Mouse (Mus musculus) hindbrain, embryonic 13.5 days (tissue): Measurements from ENCODE around the gene Ptms. TPM values are rescaled to one million over a fixed set of nuclear protein-coding genes. Genes with fewer than 3 reads are reported as not detected.

Source experiments
- ATAC-seq: fragments of 200-750 bp; cut with Nextera tagmentation; 2 replicates; pipeline ENCODE4 v1.8.0; 2017; ENCODE audit warnings: moderate TSS enrichment; ENCODE audit not compliant: low FRiP score
- H3K27ac ChIP-seq: fragments of 300-500 bp; sonication (generic); 2 replicates; pipeline ENCODE4 v1.5.1; 2015; ENCODE audit warnings: inconsistent platforms, mild to moderate bottlenecking, moderate library complexity
- H3K27me3 ChIP-seq: fragments of 300-500 bp; sonication (generic); 2 replicates; pipeline ENCODE4 v1.6.1; 2015; ENCODE audit warnings: mild to moderate bottlenecking, inconsistent platforms
- H3K36me3 ChIP-seq: fragments of 300-500 bp; sonication (generic); 2 replicates; pipeline ENCODE4 v1.6.1; 2015; ENCODE audit warnings: mild to moderate bottlenecking, inconsistent platforms
- H3K4me1 ChIP-seq: fragments of 300-500 bp; sonication (generic); replicated peaks from 2 replicates; pipeline ENCODE4 v1.6.1; 2015; ENCODE audit warnings: inconsistent platforms
- H3K4me2 ChIP-seq: fragments of 300-500 bp; sonication (generic); 2 replicates; pipeline ENCODE4 v1.6.1; 2015; ENCODE audit warnings: inconsistent platforms, mild to moderate bottlenecking, moderate library complexity
- H3K4me3 ChIP-seq: fragments of 300-500 bp; sonication (generic); 2 replicates; pipeline ENCODE4 v1.5.1; 2015; ENCODE audit warnings: mild to moderate bottlenecking, inconsistent platforms
- H3K9ac ChIP-seq: fragments of 300-500 bp; sonication (generic); 2 replicates; pipeline ENCODE4 v1.6.1; 2015; ENCODE audit warnings: mild to moderate bottlenecking, inconsistent platforms
- H3K9me3 ChIP-seq: fragments of 300-500 bp; sonication (generic); 2 replicates; pipeline ENCODE4 v1.6.1; 2016; ENCODE audit warnings: inconsistent platforms
- WGBS: fragments of 180-500 bp; shearing (Covaris S2); methylation state at CpG from one replicate; pipeline ENCODE4 v1.1.7; 2015; 5-methylcytosine and 5-hydroxymethylcytosine counted together
- polyA plus RNA-seq: library from polyadenylated mRNA; unstranded; fragments of >200 nt; fragmentation: Nextera tagmentation; extraction: Ambion mirVana; gene quantifications from 2 replicates; pipeline ENCODE4 v1.2.1, GENCODE M21; 2015

Ptms gene
- polyA plus RNA-seq, 1 experiment from 2014 or later = 801 TPM

DNA sequence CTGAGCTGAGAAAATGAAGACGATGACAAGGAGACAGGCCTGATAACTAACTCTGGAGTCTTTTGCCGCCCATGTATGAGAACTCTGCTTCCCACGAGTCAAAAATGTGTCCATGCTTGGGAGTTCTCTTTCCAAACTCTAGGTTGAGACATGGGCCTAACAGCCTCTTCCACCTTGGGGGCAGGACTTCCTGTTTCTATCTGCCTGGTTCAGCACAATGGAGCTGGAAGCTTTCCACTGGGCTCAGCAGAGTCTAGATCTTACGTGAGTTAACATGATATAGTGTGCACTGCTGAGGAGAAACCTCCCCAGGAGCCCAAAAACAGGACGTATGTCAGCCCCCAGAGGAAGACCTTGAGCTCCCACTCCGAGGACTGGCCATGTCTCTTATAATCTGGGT, 6.7 kb downstream of the Ptms start:
- H3K4me2 ChIP-seq = 0 out of 2 replicates have a peak overlapping the region, but pooled peaks have one; percentile 100
- H3K9me3 ChIP-seq = no peaks in the 10 kb centered on the region
- peak overlapping the region; percentile 100 for H3K27ac ChIP-seq
- peak overlapping the region; percentile 100; the same call in 1 of the 2 replicates for H3K9ac ChIP-seq
- ATAC-seq = no peak
- peaks cover 11% of the 10 kb centered on the region; the same call in 1 of the 2 replicates for H3K27me3 ChIP-seq
- H3K36me3 ChIP-seq = peaks cover 29% of the 10 kb centered on the region
- H3K4me1 ChIP-seq = peaks cover 62% of the 10 kb centered on the region
- H3K4me3 ChIP-seq = no peak overlapping the region
- WGBS = 72% methylated on average over 6 of the region's 6 CpGs

DNA sequence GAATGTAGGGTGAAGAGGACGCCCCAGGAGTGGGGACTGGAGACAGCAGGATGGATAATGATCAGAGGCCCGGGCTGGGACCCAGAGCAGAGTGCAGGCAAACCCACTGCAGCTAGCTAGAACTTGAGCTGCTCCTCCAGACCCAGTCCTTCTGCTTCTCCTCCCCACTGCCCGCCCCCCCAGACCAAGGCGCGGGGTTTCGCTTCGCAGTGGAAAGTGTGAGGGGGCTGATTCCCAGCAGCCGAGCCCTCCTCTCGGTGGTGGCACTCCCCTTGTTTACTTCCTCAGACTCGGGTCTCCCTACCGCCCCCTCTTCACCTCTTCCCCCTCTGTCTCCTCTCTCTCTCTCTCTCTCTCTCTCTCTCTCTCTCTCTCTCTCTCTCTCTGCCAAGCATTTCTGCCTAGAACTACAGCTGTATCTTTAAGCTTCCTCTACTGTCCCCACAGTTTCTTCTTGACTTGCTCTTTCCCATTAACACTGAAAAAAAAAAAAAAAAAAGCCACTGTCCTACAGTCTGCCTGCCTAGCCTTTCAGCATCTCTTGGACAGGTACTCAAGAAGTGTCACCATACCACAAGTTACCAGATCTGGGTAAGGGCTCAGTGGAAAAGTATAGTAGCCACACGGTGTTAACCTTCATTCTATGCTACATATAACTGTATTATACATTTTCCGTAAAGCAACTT, 8.2 kb downstream of the Ptms start, which contains the start of gene Lag3:
Gene Lag3, minus strand, starts transcription at position 173 of the 686 bp plus-strand sequence.
- WGBS = 22% methylated on average over 13 of the region's 13 CpGs
- no peaks in the 10 kb centered on the region for H3K9me3 ChIP-seq
- peaks cover 61% of the 10 kb centered on the region for H3K4me1 ChIP-seq
- H3K4me3 ChIP-seq = no peak within 1 kb of the TSS
- H3K27ac ChIP-seq = peak within 1 kb of the TSS; percentile 100
- ATAC-seq = no peak
- peaks cover 11% of the 10 kb centered on the region; the same call in 1 of the 2 replicates for H3K27me3 ChIP-seq
- H3K36me3 ChIP-seq = peaks cover 33% of the 10 kb centered on the region
- H3K9ac ChIP-seq = 0 out of 2 replicates have a peak within 1 kb of the TSS, but pooled peaks have one; percentile 61
- 0 out of 2 replicates have a peak within 1 kb of the TSS, but pooled peaks have one; percentile 2 for H3K4me2 ChIP-seq

GRCm38 (mm10) chr6:124910032-124910431, 9.9 kb downstream of the Ptms start:
- Histone ChIP-seq H3K4me3 (peak overlapping the region; percentile 11; the same call in 1 of the 2 replicates), H3K27ac (0 out of 2 replicates have a peak overlapping the region, but pooled peaks have one; percentile 6), H3K27me3 (peaks cover 11% of the 10 kb centered on the region; the same call in 1 of the 2 replicates), H3K4me1 (peaks cover 55% of the 10 kb centered on the region), H3K36me3 (peaks cover 33% of the 10 kb centered on the region), H3K4me2 (peak overlapping the region; percentile 39), H3K9ac (peak overlapping the region; percentile 61), H3K9me3 (no peaks in the 10 kb centered on the region)
- ATAC-seq = 0 out of 2 replicates have a peak, but pooled peaks have one; percentile 14
- 3% methylated on average over 32 of the region's 32 CpGs for WGBS

GRCm38 (mm10) chr6:124907767-124908166, 12.1 kb downstream of the Ptms start:
- Histone ChIP-seq H3K4me2 (no peak overlapping the region), H3K36me3 (peaks cover 10% of the 10 kb centered on the region), H3K9ac (no peak overlapping the region), H3K9me3 (no peaks in the 10 kb centered on the region), H3K27me3 (peaks cover 11% of the 10 kb centered on the region; the same call in 1 of the 2 replicates), H3K27ac (no peak overlapping the region), H3K4me3 (no peak overlapping the region), H3K4me1 (peaks cover 47% of the 10 kb centered on the region)
- no peak for ATAC-seq
- 95% methylated on average over 1 of the region's 1 CpGs for WGBS

DNA sequence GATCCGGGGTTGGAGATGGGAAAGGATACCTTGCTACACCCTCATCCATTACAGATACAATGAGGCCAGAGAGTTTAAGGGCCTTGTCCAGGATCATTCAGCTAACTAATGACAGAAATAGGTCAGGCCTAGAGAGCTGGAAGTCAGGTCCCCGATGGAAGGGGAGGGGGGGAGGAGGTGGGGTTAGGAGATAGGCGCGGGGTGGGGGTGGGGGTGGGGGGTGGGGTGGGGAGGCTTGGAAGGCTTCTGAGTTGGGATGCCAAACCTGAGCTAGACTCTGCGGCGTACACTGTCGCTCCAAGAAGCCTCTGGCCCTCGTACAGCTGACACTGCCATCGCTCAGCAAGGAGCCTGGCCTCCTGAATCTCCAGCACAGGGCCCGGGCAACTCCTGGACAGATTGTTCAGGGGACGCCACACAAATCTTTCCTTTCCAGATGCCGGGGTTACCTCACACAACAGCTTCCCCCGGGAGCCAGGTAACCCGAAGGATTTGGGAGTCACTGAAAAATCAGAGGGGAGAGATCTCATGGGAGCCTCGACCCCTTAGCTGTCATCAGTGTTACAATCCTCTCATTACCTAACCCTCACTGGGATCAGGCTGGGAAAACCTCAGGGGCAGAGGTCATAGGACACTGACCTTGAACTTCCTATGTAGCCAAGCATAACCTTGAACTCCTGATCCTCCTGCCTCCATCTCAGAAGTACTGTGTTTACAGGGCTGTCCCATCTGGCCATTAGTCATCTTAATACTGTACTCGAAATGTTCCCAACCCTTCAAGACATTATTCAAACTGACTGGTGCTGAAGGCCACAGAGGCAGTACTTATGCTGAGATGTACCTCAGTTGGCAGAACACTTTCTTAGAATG, 14.7 kb downstream of the Ptms start:
- peak overlapping the region; percentile 65 for H3K4me2 ChIP-seq
- peak overlapping the region; percentile 39 for H3K4me3 ChIP-seq
- H3K9ac ChIP-seq = peak overlapping the region; percentile 76
- H3K4me1 ChIP-seq = peaks cover 43% of the 10 kb centered on the region
- peak overlapping the region; percentile 99 for H3K27ac ChIP-seq
- peaks cover 11% of the 10 kb centered on the region; the same call in 1 of the 2 replicates for H3K27me3 ChIP-seq
- ATAC-seq = no peak
- H3K36me3 ChIP-seq = peaks cover 5% of the 10 kb centered on the region; the same call in 1 of the 2 replicates
- WGBS = 31% methylated on average over 16 of the region's 16 CpGs
- H3K9me3 ChIP-seq = no peaks in the 10 kb centered on the region

DNA sequence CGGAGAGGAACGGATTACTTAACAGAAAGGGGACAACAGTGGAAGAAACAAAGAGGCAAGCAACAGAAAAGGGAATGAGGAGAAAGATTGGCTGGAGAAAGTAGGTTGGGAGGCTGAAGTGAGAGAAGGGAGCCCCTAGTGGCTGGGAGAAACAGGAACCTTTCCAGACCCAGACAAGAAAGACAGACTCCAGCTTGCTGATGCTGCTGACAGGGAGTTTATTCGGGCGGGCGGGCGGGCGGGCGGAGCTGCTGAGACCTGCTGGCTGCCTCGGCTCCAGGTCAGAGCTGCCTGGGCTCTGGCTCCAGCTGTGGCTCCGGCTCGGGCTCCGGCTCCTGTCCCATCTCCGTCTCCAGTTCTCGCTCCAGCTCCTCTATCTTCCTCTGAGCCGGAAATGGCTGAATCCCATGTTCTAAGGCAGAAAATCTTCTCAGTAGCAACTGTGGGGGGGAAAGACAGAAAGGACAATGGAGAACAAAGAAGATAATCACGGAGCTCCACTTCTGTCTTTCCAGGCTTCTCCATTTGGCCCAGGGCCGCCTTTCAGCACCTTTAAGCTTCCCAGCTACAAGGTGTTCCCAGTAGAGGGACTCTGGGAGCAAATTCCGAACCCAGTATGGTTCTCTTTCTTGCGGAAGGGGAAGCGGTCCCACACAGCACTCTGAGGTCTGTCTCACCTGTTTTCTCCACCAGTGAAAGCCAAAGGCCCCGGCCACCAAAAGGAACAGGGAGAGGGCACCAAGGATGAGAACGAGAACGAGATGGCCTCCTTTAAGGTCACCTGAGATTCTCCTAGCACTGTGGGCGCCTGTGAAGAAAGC, 15.5 kb downstream of the Ptms start:
- peak overlapping the region; percentile 99 for H3K27ac ChIP-seq
- H3K36me3 ChIP-seq = peaks cover 5% of the 10 kb centered on the region; the same call in 1 of the 2 replicates
- H3K4me3 ChIP-seq = peak overlapping the region; percentile 39
- WGBS = 7% methylated on average over 24 of the region's 24 CpGs
- peak overlapping the region; percentile 76 for H3K9ac ChIP-seq
- peak; percentile 74 for ATAC-seq
- no peaks in the 10 kb centered on the region for H3K9me3 ChIP-seq
- H3K4me1 ChIP-seq = peaks cover 37% of the 10 kb centered on the region
- peaks cover 6% of the 10 kb centered on the region; the same call in 1 of the 2 replicates for H3K27me3 ChIP-seq
- H3K4me2 ChIP-seq = peak overlapping the region; percentile 65

DNA sequence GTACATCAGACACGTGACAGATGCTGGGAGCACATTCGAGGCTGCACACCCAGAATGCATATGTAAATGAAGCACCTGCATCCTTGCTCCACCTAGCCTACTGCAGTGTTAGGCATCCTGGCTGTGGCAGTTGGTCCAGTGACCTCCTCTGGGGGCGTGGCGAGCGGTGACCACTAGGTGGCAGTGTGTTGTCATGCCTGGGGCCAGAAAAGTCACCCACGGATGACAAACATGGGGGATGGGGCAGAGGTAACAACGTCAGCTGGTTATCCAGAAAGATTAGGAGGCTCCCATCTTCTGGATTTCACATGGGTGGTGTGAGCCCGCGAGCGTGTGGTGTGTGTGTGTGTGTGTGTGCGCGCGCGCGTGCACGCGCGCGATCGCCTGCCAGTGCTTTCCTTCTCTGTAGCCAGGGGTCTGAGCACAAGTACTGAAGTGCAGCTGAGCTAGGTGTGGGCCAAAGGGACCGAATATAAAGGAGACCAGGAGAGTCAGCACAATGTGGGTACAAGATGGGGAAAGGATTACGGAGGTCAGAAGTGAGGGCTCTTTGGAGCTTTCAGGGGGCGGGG, 16.2 kb downstream of the Ptms start:
- peaks cover 34% of the 10 kb centered on the region for H3K4me1 ChIP-seq
- peak overlapping the region; percentile 39 for H3K4me3 ChIP-seq
- H3K9me3 ChIP-seq = no peaks in the 10 kb centered on the region
- peak overlapping the region; percentile 99 for H3K27ac ChIP-seq
- WGBS = 0% methylated on average over 23 of the region's 23 CpGs
- H3K4me2 ChIP-seq = peak overlapping the region; percentile 65
- ATAC-seq = peak; percentile 90
- peak overlapping the region; percentile 76 for H3K9ac ChIP-seq
- peaks cover 1% of the 10 kb centered on the region; the same call in 1 of the 2 replicates for H3K27me3 ChIP-seq
- peaks cover 5% of the 10 kb centered on the region; the same call in 1 of the 2 replicates for H3K36me3 ChIP-seq

DNA sequence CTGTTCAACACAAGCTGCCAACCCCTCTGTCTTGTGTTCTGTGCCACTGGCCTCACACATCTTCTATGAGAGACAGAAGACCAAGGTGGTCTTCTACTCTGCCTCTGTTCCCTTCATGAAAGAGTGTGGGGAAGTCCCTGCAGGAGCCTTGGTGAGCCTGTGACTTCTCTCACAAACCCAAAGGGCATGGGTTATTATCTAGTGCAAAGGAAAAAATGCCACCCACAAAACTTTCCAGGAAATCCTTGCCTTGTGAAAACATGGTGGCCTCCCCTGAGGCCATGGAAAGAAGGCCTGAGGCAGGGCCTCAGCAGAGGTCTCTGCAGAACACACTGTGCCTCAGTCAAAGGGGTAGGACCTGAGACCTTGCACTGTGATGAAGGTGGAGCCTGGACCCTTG, 18.1 kb downstream of the Ptms start:
- H3K4me1 ChIP-seq = peaks cover 34% of the 10 kb centered on the region
- H3K27ac ChIP-seq = no peak overlapping the region
- no peaks in the 10 kb centered on the region for H3K36me3 ChIP-seq
- no peaks in the 10 kb centered on the region for H3K9me3 ChIP-seq
- no peak overlapping the region for H3K4me3 ChIP-seq
- no peak for ATAC-seq
- H3K9ac ChIP-seq = no peak overlapping the region
- H3K4me2 ChIP-seq = no peak overlapping the region
- H3K27me3 ChIP-seq = no peaks in the 10 kb centered on the region

- Histone ChIP-seq H3K27ac (0 out of 2 replicates have a peak overlapping the region, but pooled peaks have one; percentile 35), H3K27me3 (no peaks in the 10 kb centered on the region), H3K9ac (no peak overlapping the region), H3K4me1 (peaks cover 34% of the 10 kb centered on the region), H3K4me2 (no peak overlapping the region), H3K4me3 (no peak overlapping the region), H3K9me3 (no peaks in the 10 kb centered on the region), H3K36me3 (no peaks in the 10 kb centered on the region)
- ATAC-seq = no peak
- WGBS = 48% methylated on average over 10 of the region's 10 CpGs
Measured at GRCm38 (mm10) chr6:124900801-124901480, 19.0 kb downstream of the Ptms start.

DNA sequence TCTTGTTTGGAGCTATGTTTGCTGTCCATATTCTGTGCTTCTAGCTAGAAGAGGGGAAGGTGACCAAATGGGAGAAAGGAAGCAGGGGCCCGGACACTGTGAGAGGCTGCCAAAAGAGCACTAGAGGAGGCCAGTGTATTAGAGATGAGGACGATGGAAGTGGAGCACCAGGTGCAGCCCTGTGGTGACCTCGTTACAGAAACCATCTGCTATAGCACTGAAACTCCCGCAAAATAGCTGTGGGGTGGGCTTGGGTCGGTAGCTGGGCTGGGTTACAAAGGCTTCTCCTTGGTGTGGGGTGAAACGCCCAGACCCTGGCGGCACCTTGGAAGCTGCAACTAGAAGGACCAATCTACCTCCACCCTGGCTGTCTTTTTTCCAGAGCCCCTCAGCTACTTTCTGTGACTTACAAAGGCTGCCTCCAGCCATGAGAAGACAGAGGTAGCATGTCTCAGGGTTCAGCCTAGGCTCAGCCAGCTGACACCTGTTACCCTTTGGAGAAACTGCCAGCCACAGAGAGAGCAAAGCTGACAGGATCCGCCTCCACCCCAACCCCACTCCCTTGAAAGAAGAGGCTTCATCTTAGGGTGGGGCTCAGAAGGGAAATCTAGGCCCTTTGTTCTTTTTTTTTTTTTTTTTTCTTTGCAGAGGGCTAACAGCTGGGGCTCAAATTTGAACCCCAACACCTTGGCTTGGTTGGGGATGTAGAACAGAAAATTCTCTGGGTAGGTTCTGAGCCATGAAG, 19.7 kb downstream of the Ptms start:
- Histone ChIP-seq H3K27me3 (no peaks in the 10 kb centered on the region), H3K9me3 (no peaks in the 10 kb centered on the region), H3K27ac (peak overlapping the region; percentile 35; the same call in 1 of the 2 replicates), H3K4me2 (no peak overlapping the region), H3K4me3 (no peak overlapping the region), H3K36me3 (no peaks in the 10 kb centered on the region), H3K9ac (no peak overlapping the region), H3K4me1 (peaks cover 31% of the 10 kb centered on the region)
- WGBS = 53% methylated on average over 8 of the region's 8 CpGs
- ATAC-seq = no peak
